Mouse (Mus musculus) liver, embryonic 14.5 days (tissue): ENCODE results near the gene Hhat.

Source experiments
- CTCF ChIP-seq: IDR thresholded peaks from 2 replicates; pipeline ENCODE4 v1.5.1; 2016; ENCODE audit warnings: antibody characterized with exemption, low read depth, control low read depth
- EP300 ChIP-seq: IDR thresholded peaks from 2 replicates; pipeline ENCODE4 v1.6.1; 2016; ENCODE audit warnings: antibody characterized with exemption, low read depth

GRCm38 (mm10) chr1:192598380-192598779 is 172.6 kb downstream of the Hhat start:
- TF ChIP-seq CTCF: peak; percentile 67
- no peak for TF ChIP-seq EP300
